Mouse (Mus musculus) kidney, adult 9 months (tissue): Measurements from ENCODE around the gene Clrn1.
"Not testable (repeated sequence)": the region's sequence is repeated elsewhere in the genome, so short reads cannot be mapped to it uniquely, and the experiment has no call there.

Experiments
- DNase-seq: peaks from one replicate; pipeline ENCODE4 v3.0.0; 2022

Clrn1 gene

GRCm38 (mm10) chr3:58884801-58885573 lies at the start of gene Clrn1:
TSS of gene Clrn1 (minus strand) at chr3:58885340.
- DNase-seq: no peak

- DNase-seq: no peak
Measured at GRCm38 (mm10) chr3:58924027-58924426, 38.9 kb upstream of the Clrn1 start.

- no peak for DNase-seq
Measured at GRCm38 (mm10) chr3:58923140-58923539, 38.0 kb upstream of the Clrn1 start.

GRCm38 (mm10) chr3:58922636-58923035 lies 37.5 kb upstream of the Clrn1 start:
- DNase-seq: no peak

- DNase-seq: no peak
Measured at GRCm38 (mm10) chr3:58921316-58921715, 36.2 kb upstream of the Clrn1 start.

- no peak for DNase-seq
Measured at GRCm38 (mm10) chr3:58904656-58905055, 19.5 kb upstream of the Clrn1 start.

GRCm38 (mm10) chr3:58902051-58902758 lies 17.1 kb upstream of the Clrn1 start:
- DNase-seq: no peak

- no peak for DNase-seq
Measured at GRCm38 (mm10) chr3:58895131-58895530, 10.0 kb upstream of the Clrn1 start.

- DNase-seq: no peak
Measured at GRCm38 (mm10) chr3:58894529-58894928, 9.4 kb upstream of the Clrn1 start.

GRCm38 (mm10) chr3:58889670-58890069 lies 4.5 kb upstream of the Clrn1 start:
- no peak for DNase-seq

GRCm38 (mm10) chr3:58888131-58888715 lies 3.1 kb upstream of the Clrn1 start:
- no peak for DNase-seq

GRCm38 (mm10) chr3:58887719-58888118 lies 2.6 kb upstream of the Clrn1 start:
- DNase-seq: no peak

- no peak for DNase-seq
Measured at GRCm38 (mm10) chr3:58883511-58883907, 1.6 kb downstream of the Clrn1 start.

- DNase-seq: no peak
Measured at GRCm38 (mm10) chr3:58882878-58883510, 2.1 kb downstream of the Clrn1 start.

- no peak for DNase-seq
Measured at GRCm38 (mm10) chr3:58881016-58881415, 4.1 kb downstream of the Clrn1 start.

GRCm38 (mm10) chr3:58880181-58880580 lies 5.0 kb downstream of the Clrn1 start:
- no peak for DNase-seq

- DNase-seq: not testable (repeated sequence)
Measured at GRCm38 (mm10) chr3:58871882-58872281, 13.3 kb downstream of the Clrn1 start.

GRCm38 (mm10) chr3:58865690-58866089 lies 19.4 kb downstream of the Clrn1 start:
- no peak for DNase-seq

- DNase-seq: no peak
Measured at GRCm38 (mm10) chr3:58862976-58863375, 22.2 kb downstream of the Clrn1 start.

GRCm38 (mm10) chr3:58843415-58843814 lies 41.7 kb downstream of the Clrn1 start:
- DNase-seq: no peak

GRCm38 (mm10) chr3:58833442-58834160 lies 51.5 kb downstream of the Clrn1 start:
- DNase-seq: no peak

GRCm38 (mm10) chr3:58832888-58833287 lies 52.3 kb downstream of the Clrn1 start:
- DNase-seq: no peak

- no peak for DNase-seq
Measured at GRCm38 (mm10) chr3:58831586-58831985, 53.6 kb downstream of the Clrn1 start.
